ENCODE assay signal across 34 mouse cellular contexts in the genomic region with DNA sequence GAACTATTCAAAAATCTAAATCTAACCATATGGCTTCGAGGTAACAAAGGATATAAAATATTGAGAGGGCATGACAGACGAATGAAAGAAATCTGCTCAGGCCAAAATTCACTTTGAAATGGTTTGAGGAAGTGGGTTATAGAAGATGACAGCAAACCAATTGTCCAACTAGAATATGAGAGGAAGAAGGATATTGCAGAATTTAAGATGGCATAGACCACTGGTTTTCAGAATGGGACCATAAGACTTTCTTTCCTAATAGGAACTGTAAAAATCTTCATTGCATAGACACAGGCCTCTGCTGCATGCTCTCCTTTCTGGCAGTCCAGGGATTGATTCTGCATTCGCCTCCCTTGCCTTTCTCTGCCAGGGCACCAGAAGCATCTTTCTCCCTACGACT.
"Had no signal": no experiment of that assay in that cellular context is flagged by ENCODE, and none has a peak within 500 bp of the region (broad histone marks: within the 10 kb centered on the region; RNA-seq: fewer than 3 reads in every experiment).

No protein-coding gene starts in this region.

- H3K4me2 ChIP-seq: heart, embryonic 11.5 days; heart, embryonic 13.5 days; heart, embryonic 15.5 days; hindbrain, embryonic 12.5 days; hindbrain, embryonic 13.5 days; hindbrain, embryonic 14.5 days; hindbrain, embryonic 15.5 days; intestine, embryonic 15.5 days; kidney, embryonic 15.5 days had no signal

- H3K27ac ChIP-seq: heart, embryonic 10.5 days; heart, embryonic 13.5 days; heart, embryonic 15.5 days; hindbrain, embryonic 10.5 days; hindbrain, embryonic 12.5 days; hindbrain, embryonic 13.5 days; hindbrain, embryonic 14.5 days; hindbrain, embryonic 15.5 days; hindbrain, postnatal 0 days; intestine, embryonic 15.5 days; kidney, embryonic 15.5 days; kidney, postnatal 0 days; layer of hippocampus, adult 2 months had no signal

- DNase-seq: heart, postnatal 10 days; heart, postnatal 14 days; heart, postnatal 36 days; heart, postnatal 4 days; kidney, adult 11 months; kidney, adult 18-20 months; kidney, adult 2 months; kidney, adult 8-10 months; kidney, adult 9 months; kidney, postnatal 10 days; kidney, postnatal 14 days; kidney, postnatal 25 days; kidney, postnatal 36 days; kidney, postnatal 4 days; layer of hippocampus, adult 9-11 months; layer of hippocampus, postnatal 36 days had no signal

- H3K9me3 ChIP-seq: heart, embryonic 10.5 days; heart, embryonic 13.5 days; heart, embryonic 15.5 days; hindbrain, embryonic 10.5 days; hindbrain, embryonic 12.5 days; hindbrain, embryonic 13.5 days; hindbrain, embryonic 15.5 days; intestine, embryonic 15.5 days; kidney, embryonic 15.5 days had no signal

- ATAC-seq: hindbrain, embryonic 16.5 days; hindbrain, postnatal 0 days; inflammation-experienced regulatory T-cells, adult 6 months; intestine, embryonic 15.5 days; intestine, embryonic 16.5 days; intestine, postnatal 0 days had no signal

- H3K4me1 ChIP-seq: hindbrain, embryonic 13.5 days; hindbrain, embryonic 15.5 days had no signal

- H3K9ac ChIP-seq: heart, embryonic 13.5 days; heart, embryonic 15.5 days; hindbrain, embryonic 12.5 days; hindbrain, embryonic 13.5 days; hindbrain, embryonic 14.5 days; hindbrain, embryonic 15.5 days; intestine, embryonic 15.5 days; kidney, embryonic 15.5 days had no signal

- H3K36me3 ChIP-seq: heart, embryonic 10.5 days; heart, embryonic 13.5 days; heart, embryonic 15.5 days; hindbrain, embryonic 10.5 days; hindbrain, embryonic 12.5 days; hindbrain, embryonic 13.5 days; hindbrain, embryonic 15.5 days; intestine, embryonic 15.5 days; kidney, embryonic 15.5 days had no signal

- H3K4me3 ChIP-seq: heart, embryonic 10.5 days; heart, embryonic 13.5 days; heart, embryonic 15.5 days; hindbrain, embryonic 10.5 days; hindbrain, embryonic 12.5 days; hindbrain, embryonic 13.5 days; hindbrain, embryonic 15.5 days; intestine, embryonic 15.5 days; kidney, embryonic 15.5 days; layer of hippocampus, adult 2 months had no signal

- H3K27me3 ChIP-seq: heart, embryonic 13.5 days; heart, embryonic 15.5 days; hindbrain, embryonic 12.5 days; hindbrain, embryonic 13.5 days; hindbrain, embryonic 15.5 days; intestine, embryonic 15.5 days; kidney, embryonic 15.5 days had no signal
